Mouse (Mus musculus): Measurements from ENCODE around the gene Tia1.

Tia1 gene

GRCm38 (mm10) chr6:86480189-86480831 lies 76.3 kb downstream of the Tia1 start:
- DNase-seq (ENCODE audit: low read depth, low spot score), result no peak

GRCm38 (mm10) chr6:86481871-86482270 lies 77.9 kb downstream of the Tia1 start:
- no peak for DNase-seq (ENCODE audit: low read depth, low spot score)

Measured in ES-CJ7 (cell line).